Mouse (Mus musculus): Measurements from ENCODE around the gene Snrpa1.

Snrpa1 gene

GRCm38 (mm10) chr7:66080231-66080613 is 21.4 kb downstream of the Snrpa1 start:
- no peak for DNase-seq

- no peak for DNase-seq
Observed at GRCm38 (mm10) chr7:66083757-66084156, 25.0 kb downstream of the Snrpa1 start.

- no peak for DNase-seq
Observed at GRCm38 (mm10) chr7:66084546-66084945, 25.7 kb downstream of the Snrpa1 start.

GRCm38 (mm10) chr7:66087652-66088051 is 28.8 kb downstream of the Snrpa1 start:
- no peak for DNase-seq

GRCm38 (mm10) chr7:66088077-66088476 is 29.3 kb downstream of the Snrpa1 start:
- no peak for DNase-seq

- DNase-seq, result no peak
Observed at GRCm38 (mm10) chr7:66090676-66091190, 31.9 kb downstream of the Snrpa1 start.

GRCm38 (mm10) chr7:66091553-66091952 is 32.8 kb downstream of the Snrpa1 start:
- DNase-seq, result no peak

GRCm38 (mm10) chr7:66092656-66093055 is 33.9 kb downstream of the Snrpa1 start:
- DNase-seq, result no peak

GRCm38 (mm10) chr7:66094141-66094540 is 35.3 kb downstream of the Snrpa1 start:
- no peak for DNase-seq

- no peak for DNase-seq
Observed at GRCm38 (mm10) chr7:66098803-66099202, 40.0 kb downstream of the Snrpa1 start.

- no peak for DNase-seq
Observed at GRCm38 (mm10) chr7:66101866-66102265, 43.1 kb downstream of the Snrpa1 start.

GRCm38 (mm10) chr7:66104531-66104930 is 45.7 kb downstream of the Snrpa1 start:
- no peak for DNase-seq

- no peak for DNase-seq
Observed at GRCm38 (mm10) chr7:66105771-66106170, 47.0 kb downstream of the Snrpa1 start.

- DNase-seq, result no peak
Observed at GRCm38 (mm10) chr7:66106581-66107056, 47.8 kb downstream of the Snrpa1 start.

- no peak for DNase-seq
Observed at GRCm38 (mm10) chr7:66107206-66107605, 48.4 kb downstream of the Snrpa1 start.

- DNase-seq, result peak; percentile 29
Observed at GRCm38 (mm10) chr7:66107930-66108329, 49.1 kb downstream of the Snrpa1 start.

- DNase-seq, result peak; percentile 91
Observed at GRCm38 (mm10) chr7:66108961-66109854, 50.4 kb downstream of the Snrpa1 start, which contains the start of gene Chsy1. TSS of gene Chsy1 (plus strand) at chr7:66109515.

GRCm38 (mm10) chr7:66109855-66110635 is 51.2 kb downstream of the Snrpa1 start:
- DNase-seq, result peak; percentile 65

- peak; percentile 15 for DNase-seq
Observed at GRCm38 (mm10) chr7:66110636-66111112, 51.9 kb downstream of the Snrpa1 start.

GRCm38 (mm10) chr7:66111211-66111610 is 52.4 kb downstream of the Snrpa1 start:
- DNase-seq, result no peak

GRCm38 (mm10) chr7:66113561-66113960 is 54.8 kb downstream of the Snrpa1 start:
- no peak for DNase-seq

- peak; percentile 19 for DNase-seq
Observed at GRCm38 (mm10) chr7:66115821-66116343, 57.1 kb downstream of the Snrpa1 start.

- DNase-seq, result no peak
Observed at GRCm38 (mm10) chr7:66116906-66117482, 58.2 kb downstream of the Snrpa1 start.
